Mouse (Mus musculus) retina, postnatal 7 days (tissue): ENCODE measurements around the gene Msrb3.
A peak's percentile ranks its signal among the peaks of the same experiment; 100 is the strongest.

Experiments used
- DNase-seq: peaks from one replicate; pipeline ENCODE4 v3.0.0-alpha.2; 2012; ENCODE audit warnings: low read depth, low spot score

Gene Msrb3

GRCm38 (mm10) chr10:120898785-120899762 lies at the start of gene Msrb3:
Gene Msrb3 (minus strand): TSS chr10:120899101.
- DNase-seq: no peak

DNA sequence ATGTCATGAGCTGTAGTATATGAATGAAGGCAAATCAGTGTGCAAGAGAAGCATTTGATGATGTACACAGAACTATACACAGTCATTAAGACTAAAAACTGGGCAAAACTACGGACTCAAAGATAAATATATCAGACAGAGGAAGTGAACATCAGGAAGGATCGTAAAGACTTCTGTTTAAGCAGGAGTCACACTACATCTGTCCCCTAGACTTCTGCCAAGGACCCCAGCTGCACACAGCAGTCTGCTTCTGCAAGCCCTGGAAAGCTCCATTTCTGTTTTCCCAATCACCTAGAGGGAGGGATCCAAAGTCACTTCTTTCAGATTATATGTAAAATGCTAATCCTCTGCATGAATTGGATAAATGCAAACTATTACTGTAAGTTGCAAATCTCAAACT lies 49.6 kb upstream of the Msrb3 start:
- no peak for DNase-seq

- no peak for DNase-seq
Observed at GRCm38 (mm10) chr10:120947842-120948241, 48.9 kb upstream of the Msrb3 start.

GRCm38 (mm10) chr10:120946847-120947246 lies 47.9 kb upstream of the Msrb3 start:
- no peak for DNase-seq

- no peak for DNase-seq
Observed at GRCm38 (mm10) chr10:120938904-120939208, 40.0 kb upstream of the Msrb3 start.

DNA sequence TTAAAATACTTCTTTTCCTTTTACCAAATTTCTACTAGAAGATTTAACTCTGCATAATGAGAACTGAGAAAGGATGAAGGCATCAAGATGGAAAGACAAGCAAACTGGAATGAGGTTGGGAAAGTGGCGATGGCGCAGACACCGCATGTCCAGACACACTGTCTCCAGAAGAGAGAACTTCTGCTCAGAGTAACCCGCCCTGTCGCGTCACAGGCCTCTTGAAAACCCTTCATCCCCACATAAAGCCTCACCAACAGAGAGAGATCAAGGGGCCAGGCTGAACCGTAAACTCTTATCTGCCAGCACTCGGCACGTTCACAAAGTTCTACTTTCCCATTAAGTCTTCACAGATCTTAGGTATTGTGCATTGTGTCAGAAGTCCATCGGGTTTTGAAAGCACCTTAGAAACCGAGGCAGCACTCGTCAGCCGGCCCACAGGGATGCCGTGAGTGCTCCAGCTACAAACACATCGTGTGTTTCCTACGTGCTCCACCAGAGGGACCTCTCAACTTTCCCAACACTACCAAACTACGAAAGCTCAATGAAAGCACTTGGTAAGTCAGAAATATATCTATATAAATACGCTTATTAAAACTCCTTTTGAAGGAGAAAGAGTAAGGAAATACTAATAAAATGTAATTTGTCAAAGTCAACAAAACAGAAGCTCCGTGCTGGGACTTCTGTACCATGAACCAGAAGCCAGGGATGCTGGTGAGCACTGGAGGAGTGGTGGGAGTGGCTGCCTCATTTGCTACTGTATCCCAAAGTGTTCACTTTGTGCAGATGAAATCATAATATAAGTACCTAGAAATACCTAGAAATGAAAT lies 39.4 kb upstream of the Msrb3 start:
- peak; percentile 30 for DNase-seq

DNA sequence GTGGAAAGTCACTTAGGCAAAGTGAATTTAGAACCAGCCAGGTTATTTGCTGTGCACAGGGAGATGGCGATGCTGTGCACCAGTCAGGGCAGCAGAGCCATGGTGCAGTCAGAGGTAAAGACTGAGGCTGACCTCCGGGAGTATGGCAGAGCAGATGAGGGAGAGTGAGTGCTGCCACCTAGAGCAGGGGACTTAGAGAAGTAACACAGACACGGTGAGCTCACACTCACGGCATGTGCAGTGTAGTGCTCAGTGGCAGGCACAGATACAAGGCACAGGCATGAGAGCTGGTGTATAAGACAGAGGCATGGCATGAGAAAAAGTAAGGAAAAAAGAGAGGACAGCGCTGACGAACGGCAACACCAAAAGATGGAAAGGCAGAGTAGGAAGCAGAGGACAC lies 30.6 kb upstream of the Msrb3 start:
- DNase-seq: no peak

DNA sequence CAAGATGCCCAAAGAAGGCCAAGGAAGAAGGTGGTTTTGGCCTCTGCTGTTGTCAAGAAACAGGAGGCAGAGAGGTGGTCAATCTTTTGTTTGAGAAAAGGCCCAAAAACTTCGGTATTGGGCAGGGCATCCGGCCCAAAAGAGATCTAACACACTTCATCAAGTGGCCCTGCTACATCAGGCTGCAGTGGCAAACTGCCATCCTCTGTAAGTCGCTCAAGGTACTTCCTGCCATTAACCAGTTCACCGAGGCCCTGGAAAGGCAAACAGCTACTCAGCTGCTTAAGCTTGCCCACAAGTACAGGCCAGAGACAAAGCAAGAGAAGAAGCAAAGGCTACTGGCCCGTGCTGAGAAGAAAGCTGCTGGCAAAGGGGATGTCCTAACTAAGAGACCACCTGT lies 29.3 kb upstream of the Msrb3 start:
- DNase-seq: no peak

DNA sequence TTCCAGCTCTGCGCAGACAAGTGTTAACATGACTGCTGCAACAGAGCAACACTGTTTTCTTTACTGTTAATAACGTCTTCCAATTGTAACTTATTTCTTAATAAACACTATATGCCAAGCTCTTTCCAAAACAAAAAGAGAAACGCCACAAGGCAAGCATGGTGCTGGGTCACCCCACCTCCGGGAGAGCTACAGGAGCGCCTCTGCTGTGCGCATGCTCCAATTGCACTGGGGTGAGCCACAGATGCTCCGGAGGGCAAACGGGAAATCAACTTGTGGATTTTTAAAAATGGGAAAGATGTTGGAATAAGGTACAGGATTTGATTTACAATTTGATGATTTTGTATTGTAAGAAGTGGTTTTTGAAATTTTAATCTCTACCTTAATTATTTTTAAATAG lies 27.3 kb upstream of the Msrb3 start:
- no peak for DNase-seq

DNA sequence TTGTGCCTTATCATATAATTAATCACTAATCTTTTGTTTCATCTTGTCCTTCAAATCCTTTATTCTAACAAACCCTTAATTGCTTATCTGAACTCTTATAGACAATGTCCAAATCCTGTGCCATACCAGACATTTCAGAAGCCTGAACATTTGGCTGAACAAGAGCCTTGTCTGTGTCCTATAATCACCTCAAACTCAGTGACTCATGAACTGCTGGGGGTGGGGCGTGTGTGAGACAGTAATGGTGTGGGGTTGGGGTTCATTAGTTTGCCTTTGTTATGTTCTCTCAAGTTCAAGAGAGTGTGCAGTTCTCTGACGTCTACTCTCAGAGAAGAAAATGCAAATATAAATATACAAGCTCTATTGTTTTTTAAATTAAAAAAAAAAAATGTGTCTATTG lies 22.6 kb upstream of the Msrb3 start:
- no peak for DNase-seq

DNA sequence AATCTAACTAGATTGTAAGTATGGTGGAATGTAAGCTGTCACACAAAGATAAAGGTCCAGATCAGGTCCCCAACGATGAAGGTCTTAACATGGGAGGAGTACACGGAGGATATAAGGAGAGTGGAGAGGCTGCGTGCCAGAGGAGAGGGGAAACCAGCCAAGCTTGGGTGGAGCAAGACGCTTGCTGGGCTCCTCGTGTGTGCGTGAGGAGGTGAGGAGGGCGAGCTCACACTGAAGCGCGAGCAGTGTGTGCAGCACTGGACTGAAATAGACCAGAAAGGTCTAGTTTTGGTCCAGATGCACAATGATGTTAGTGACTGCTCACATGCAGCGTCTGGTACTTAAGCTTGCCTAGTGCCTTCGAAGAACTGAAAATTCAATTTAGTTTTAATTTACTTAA lies 21.7 kb upstream of the Msrb3 start:
- DNase-seq: no peak

GRCm38 (mm10) chr10:120916250-120916649 lies 17.3 kb upstream of the Msrb3 start:
- DNase-seq: no peak

- DNase-seq: no peak
Observed at GRCm38 (mm10) chr10:120914948-120915631, 16.2 kb upstream of the Msrb3 start.

- no peak for DNase-seq
Observed at GRCm38 (mm10) chr10:120914286-120914685, 15.4 kb upstream of the Msrb3 start.

DNA sequence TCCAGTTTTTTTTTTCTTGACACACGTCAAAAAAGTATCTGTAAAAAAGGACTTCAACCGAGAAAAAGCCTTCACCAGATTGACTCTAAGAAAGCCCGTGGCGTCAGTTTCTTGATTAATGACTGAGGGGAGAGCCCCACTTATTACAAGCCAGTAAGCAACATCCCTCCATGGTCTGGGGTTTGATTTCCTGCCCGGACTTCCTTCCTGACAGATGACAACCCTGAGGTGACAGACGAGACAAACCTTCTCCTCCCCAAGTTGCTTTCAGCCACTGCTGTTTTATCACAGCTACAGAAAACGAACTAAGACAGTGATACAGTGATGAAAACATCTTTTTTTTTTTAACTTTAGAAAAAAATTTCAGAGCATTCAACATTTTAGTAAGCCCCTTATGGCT lies 14.9 kb upstream of the Msrb3 start:
- DNase-seq: no peak

- no peak for DNase-seq
Observed at GRCm38 (mm10) chr10:120911971-120912370, 13.1 kb upstream of the Msrb3 start.

GRCm38 (mm10) chr10:120908776-120909574 lies 10.1 kb upstream of the Msrb3 start:
- no peak for DNase-seq

- DNase-seq: no peak
Observed at GRCm38 (mm10) chr10:120904676-120905075, 5.8 kb upstream of the Msrb3 start.

DNA sequence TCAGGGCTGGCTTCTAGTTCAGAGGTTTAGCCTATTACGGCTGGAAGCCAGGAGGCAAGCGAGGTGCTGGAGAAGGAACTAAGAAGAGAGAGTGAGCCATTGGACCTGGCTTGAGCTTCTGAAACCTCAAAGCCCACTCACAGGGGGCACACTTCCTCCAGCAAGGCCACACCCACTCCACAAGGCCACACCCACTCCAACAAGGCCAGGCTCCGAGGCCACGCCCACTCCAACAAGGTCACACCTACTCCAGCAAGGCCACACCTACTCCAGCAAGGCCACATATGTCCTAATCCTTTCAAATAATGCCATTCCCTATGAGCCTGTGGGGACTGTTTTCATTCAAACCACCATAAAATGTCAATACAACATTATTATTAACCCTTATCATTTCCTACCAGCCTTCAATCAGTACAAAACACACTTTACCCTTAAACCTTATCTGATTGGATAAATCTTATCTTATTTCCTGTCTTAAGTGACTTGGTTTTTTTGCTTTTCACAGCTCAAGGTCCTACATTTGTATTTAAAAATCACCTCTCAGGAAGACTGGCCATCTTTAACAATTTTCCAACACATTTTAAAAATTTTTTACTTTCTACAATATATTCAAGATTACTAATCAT lies 5.1 kb upstream of the Msrb3 start:
- DNase-seq: no peak

GRCm38 (mm10) chr10:120901746-120902145 lies 2.8 kb upstream of the Msrb3 start:
- DNase-seq: no peak

DNA sequence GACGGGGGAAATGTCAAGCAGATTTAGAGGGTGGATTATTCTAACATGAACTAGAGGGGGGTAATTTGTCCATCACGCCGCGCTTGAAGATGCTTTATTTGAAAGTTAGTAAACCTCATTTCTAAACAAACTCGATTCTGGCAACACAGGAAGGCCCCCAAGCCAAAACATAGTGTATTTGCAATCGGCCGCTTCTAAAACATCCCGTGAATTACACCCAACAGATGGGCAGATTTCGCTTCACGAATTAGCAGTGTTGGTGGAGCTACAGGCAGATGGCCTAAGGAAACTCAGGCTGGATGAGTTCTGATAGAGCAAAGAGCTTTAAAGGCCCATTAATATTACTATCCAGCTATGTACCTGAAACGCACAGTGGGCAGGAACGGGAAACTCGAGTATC lies 1.2 kb upstream of the Msrb3 start:
- DNase-seq: no peak
